Mouse (Mus musculus) intestine, embryonic 14.5 days (tissue): Measurements from ENCODE around the gene Slc26a8. TPM values are rescaled to one million over a fixed set of nuclear protein-coding genes. Genes with fewer than 3 reads are reported as not detected.
A peak's percentile ranks its signal among the peaks of the same experiment; 100 is the strongest.

Experiments used
- ATAC-seq: fragments of 200-750 bp; cut with Nextera tagmentation; replicated peaks from 2 replicates; pipeline ENCODE4 v1.8.0; 2017; ENCODE audit warnings: low read depth, moderate number of reproducible peaks, moderate TSS enrichment, moderate library complexity; ENCODE audit not compliant: low FRiP score, low TSS enrichment
- DNase-seq: peaks from one replicate; pipeline ENCODE4 v3.0.0-alpha.2; 2018; ENCODE audit warnings: low spot score
- H3K27ac ChIP-seq: fragments of 300-500 bp; sonication (generic); 2 replicates; pipeline ENCODE4 v1.5.1; 2014; ENCODE audit warnings: low read depth, mild to moderate bottlenecking, control low read depth
- H3K27me3 ChIP-seq: fragments of 300-500 bp; sonication (generic); replicated peaks from 2 replicates; pipeline ENCODE4 v1.6.1; 2014; ENCODE audit warnings: low read length, control low read depth; ENCODE audit not compliant: control insufficient read depth, insufficient read depth
- H3K36me3 ChIP-seq: fragments of 300-500 bp; sonication (generic); 2 replicates; pipeline ENCODE4 v1.6.1; 2014; ENCODE audit warnings: low read length, control low read depth; ENCODE audit not compliant: control insufficient read depth, insufficient read depth
- H3K4me1 ChIP-seq: fragments of 300-500 bp; sonication (generic); replicated peaks from 2 replicates; pipeline ENCODE4 v1.6.1; 2014; ENCODE audit warnings: low read length, control low read depth, mixed read lengths; ENCODE audit not compliant: control insufficient read depth, insufficient read depth
- H3K4me2 ChIP-seq: fragments of 300-500 bp; sonication (generic); 2 replicates; pipeline ENCODE4 v1.6.1; 2014; ENCODE audit warnings: low read length
- H3K4me3 ChIP-seq: fragments of 300-500 bp; sonication (generic); 2 replicates; pipeline ENCODE4 v1.5.1; 2014; ENCODE audit warnings: low read depth, low read length, control low read depth, mixed read lengths
- H3K9ac ChIP-seq: fragments of 300-500 bp; sonication (generic); 2 replicates; pipeline ENCODE4 v1.6.1; 2014; ENCODE audit warnings: mild to moderate bottlenecking, low read length
- H3K9me3 ChIP-seq: fragments of 300-500 bp; sonication (generic); 2 replicates; pipeline ENCODE4 v1.6.1; 2016; ENCODE audit warnings: low read length, control low read depth; ENCODE audit not compliant: control insufficient read depth
- WGBS: fragments of 180-500 bp; shearing (Covaris S2); extraction: QIAGEN DNeasy Blood & Tissue Kit; methylation state at CpG from one replicate; pipeline ENCODE4 v1.1.7; 2014; 5-methylcytosine and 5-hydroxymethylcytosine counted together
- polyA plus RNA-seq: library from polyadenylated mRNA; unstranded; fragments of >200 nt; fragmentation: Nextera tagmentation; extraction: Ambion mirVana; gene quantifications from 2 replicates; pipeline ENCODE4 v1.2.1, GENCODE M21; 2014

The Slc26a8 gene
- polyA plus RNA-seq, 1 experiment from 2014 or later: 0.35 TPM

- Histone ChIP-seq H3K36me3 (no peaks in the 10 kb centered on the region), H3K27me3 (no peaks in the 10 kb centered on the region), H3K27ac (no peak overlapping the region), H3K4me2 (no peak overlapping the region), H3K9me3 (no peaks in the 10 kb centered on the region), H3K4me1 (no peaks in the 10 kb centered on the region), H3K9ac (no peak overlapping the region), H3K4me3 (no peak overlapping the region)
- 0 out of 2 replicates have a peak, but pooled peaks have one; percentile 40 for ATAC-seq
- DNase-seq: no peak
- 38% methylated on average over 10 of the region's 10 CpGs for WGBS
These were observed 61.5 kb downstream of the Slc26a8 start for GRCm38 (mm10) chr17:28628248-28629124.

GRCm38 (mm10) chr17:28626937-28627336, 63.1 kb downstream of the Slc26a8 start:
- ATAC-seq (no peak), DNase-seq (no peak)
- H3K9ac ChIP-seq: no peak overlapping the region
- H3K4me3 ChIP-seq: no peak overlapping the region
- H3K4me1 ChIP-seq: no peaks in the 10 kb centered on the region
- WGBS: 78% methylated on average over 2 of the region's 2 CpGs
- no peaks in the 10 kb centered on the region for H3K27me3 ChIP-seq
- no peak overlapping the region for H3K27ac ChIP-seq
- H3K4me2 ChIP-seq: no peak overlapping the region
- no peaks in the 10 kb centered on the region for H3K9me3 ChIP-seq
- no peaks in the 10 kb centered on the region for H3K36me3 ChIP-seq

DNA sequence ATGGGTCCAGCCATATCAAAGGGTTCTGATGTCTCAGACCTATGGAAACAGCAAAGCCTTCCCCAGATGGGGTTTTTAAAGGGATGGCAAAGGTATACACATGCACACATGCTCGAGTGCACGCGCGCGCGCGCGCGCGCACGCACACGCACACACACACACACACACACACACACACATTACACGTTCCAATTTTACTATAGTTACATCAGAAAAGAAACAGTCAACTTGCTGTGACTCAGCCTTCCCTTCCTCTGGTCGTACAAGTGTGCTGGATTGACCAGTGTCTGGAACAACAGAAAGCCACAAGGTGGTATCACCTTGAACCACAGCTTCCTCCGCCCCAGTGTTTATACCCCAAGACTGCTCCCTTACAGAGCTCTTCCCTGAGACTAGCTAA, 64.7 kb downstream of the Slc26a8 start:
- Histone ChIP-seq H3K9ac (no peak overlapping the region), H3K27me3 (no peaks in the 10 kb centered on the region), H3K27ac (no peak overlapping the region), H3K9me3 (no peaks in the 10 kb centered on the region), H3K4me2 (no peak overlapping the region), H3K36me3 (no peaks in the 10 kb centered on the region; the same call in 1 of the 2 replicates), H3K4me1 (peaks cover 10% of the 10 kb centered on the region), H3K4me3 (no peak overlapping the region)
- DNase-seq: no peak
- no peak for ATAC-seq
- WGBS: 85% methylated on average over 15 of the region's 15 CpGs

- H3K9ac ChIP-seq: no peak overlapping the region
- WGBS: 79% methylated on average over 2 of the region's 2 CpGs
- H3K4me3 ChIP-seq: no peak overlapping the region
- H3K9me3 ChIP-seq: no peaks in the 10 kb centered on the region
- DNase-seq (no peak), ATAC-seq (no peak)
- no peak overlapping the region for H3K27ac ChIP-seq
- peaks cover 4% of the 10 kb centered on the region for H3K36me3 ChIP-seq
- H3K27me3 ChIP-seq: no peaks in the 10 kb centered on the region
- peaks cover 10% of the 10 kb centered on the region for H3K4me1 ChIP-seq
- no peak overlapping the region for H3K4me2 ChIP-seq
These were observed 65.2 kb downstream of the Slc26a8 start for GRCm38 (mm10) chr17:28624841-28625240.

DNA sequence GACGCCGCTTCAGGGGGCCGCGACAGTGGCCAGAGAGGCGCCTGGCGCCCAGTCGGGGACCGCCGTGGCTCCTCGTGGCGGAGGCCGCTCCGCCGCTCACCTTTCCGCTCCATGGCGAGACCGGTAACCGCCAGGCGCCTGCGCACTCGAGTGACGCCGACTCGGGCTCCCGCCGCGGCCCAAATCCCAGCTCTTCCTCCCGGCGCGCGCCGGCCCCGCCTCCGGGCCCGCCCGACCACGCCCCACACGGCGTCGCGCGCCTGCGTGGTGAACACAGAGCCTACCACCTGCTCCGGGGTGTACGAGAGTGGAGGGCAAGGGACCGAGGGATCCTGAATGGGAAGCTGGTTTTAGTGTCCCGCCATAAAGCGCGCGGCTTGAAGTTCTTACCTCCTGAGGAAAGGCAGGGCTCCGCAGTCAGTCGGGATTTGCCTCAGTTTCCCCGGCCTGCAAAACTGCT, 67.7 kb downstream of the Slc26a8 start, which contains the start of gene Srpk1:
TSS of gene Srpk1 (minus strand) at position 410 of the 460 bp plus-strand sequence.
- Histone ChIP-seq H3K4me3 (peak within 1 kb of the TSS; percentile 99), H3K36me3 (peaks cover 13% of the 10 kb centered on the region), H3K27me3 (no peaks in the 10 kb centered on the region), H3K9ac (peak within 1 kb of the TSS; percentile 96), H3K4me1 (peaks cover 12% of the 10 kb centered on the region), H3K27ac (peak within 1 kb of the TSS; percentile 90), H3K4me2 (peak within 1 kb of the TSS; percentile 96), H3K9me3 (no peaks in the 10 kb centered on the region)
- DNase-seq (peak; percentile 88), ATAC-seq (peak; percentile 94)
- under 1% methylated on average over 30 of the region's 53 CpGs for WGBS

- peak overlapping the region; percentile 99 for H3K4me3 ChIP-seq
- H3K36me3 ChIP-seq: peaks cover 13% of the 10 kb centered on the region
- peak; percentile 81 for DNase-seq
- ATAC-seq: peak; percentile 74
- peaks cover 12% of the 10 kb centered on the region for H3K4me1 ChIP-seq
- peak overlapping the region; percentile 90 for H3K27ac ChIP-seq
- H3K9ac ChIP-seq: peak overlapping the region; percentile 96
- H3K27me3 ChIP-seq: no peaks in the 10 kb centered on the region
- peak overlapping the region; percentile 96 for H3K4me2 ChIP-seq
- H3K9me3 ChIP-seq: no peaks in the 10 kb centered on the region
- under 1% methylated on average over 70 of the region's 78 CpGs for WGBS
These were observed 68.4 kb downstream of the Slc26a8 start for GRCm38 (mm10) chr17:28621381-28622299.

DNA sequence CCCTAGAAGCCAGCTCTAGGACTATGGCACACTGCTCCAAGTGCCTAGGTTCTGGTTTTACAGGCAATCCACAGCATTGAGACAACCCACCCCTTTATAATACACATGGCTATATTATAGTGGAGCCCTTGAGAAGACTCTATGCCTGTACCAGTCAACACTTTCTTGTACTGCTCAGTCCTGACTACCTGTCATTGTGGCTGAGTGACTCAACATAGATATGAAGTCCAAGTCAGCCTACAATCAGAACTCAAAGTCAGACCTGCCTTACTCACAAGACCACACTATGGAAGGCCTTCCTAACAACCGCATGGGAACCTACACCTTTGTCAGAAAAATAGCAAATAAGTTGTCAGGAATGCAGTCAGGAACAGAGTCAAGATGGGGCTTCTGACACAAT, 71.3 kb downstream of the Slc26a8 start:
- H3K27me3 ChIP-seq: no peaks in the 10 kb centered on the region
- H3K4me3 ChIP-seq: no peak overlapping the region
- 92% methylated on average over 1 of the region's 1 CpGs for WGBS
- peaks cover 12% of the 10 kb centered on the region for H3K4me1 ChIP-seq
- H3K36me3 ChIP-seq: peaks cover 26% of the 10 kb centered on the region
- no peak overlapping the region for H3K27ac ChIP-seq
- DNase-seq (no peak), ATAC-seq (no peak)
- no peak overlapping the region for H3K4me2 ChIP-seq
- no peaks in the 10 kb centered on the region for H3K9me3 ChIP-seq
- H3K9ac ChIP-seq: no peak overlapping the region

DNA sequence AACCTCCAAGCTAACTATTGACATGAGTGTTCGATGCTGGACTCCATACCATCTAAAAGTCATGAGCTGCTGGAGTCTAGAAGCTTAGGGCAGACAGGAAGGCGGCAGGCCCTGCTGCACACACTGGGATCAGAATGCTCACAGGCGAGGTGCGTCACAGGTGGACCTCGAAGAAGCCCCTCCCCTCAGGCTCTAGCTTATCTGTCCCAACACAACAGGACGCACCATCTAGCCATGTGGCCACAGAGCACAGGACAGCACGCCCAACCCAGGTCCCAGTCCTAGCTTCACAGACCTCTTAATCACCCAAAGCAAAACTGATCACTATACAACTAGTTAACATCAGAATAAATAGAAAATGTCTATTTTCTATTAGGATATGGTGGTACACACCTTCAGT, 71.9 kb downstream of the Slc26a8 start:
- no peak overlapping the region for H3K9ac ChIP-seq
- H3K4me3 ChIP-seq: no peak overlapping the region
- no peak overlapping the region for H3K4me2 ChIP-seq
- peaks cover 12% of the 10 kb centered on the region for H3K4me1 ChIP-seq
- 77% methylated on average over 7 of the region's 7 CpGs for WGBS
- H3K27me3 ChIP-seq: no peaks in the 10 kb centered on the region
- DNase-seq: no peak
- peaks cover 26% of the 10 kb centered on the region for H3K36me3 ChIP-seq
- H3K27ac ChIP-seq: no peak overlapping the region
- no peak for ATAC-seq
- H3K9me3 ChIP-seq: no peaks in the 10 kb centered on the region
